Mouse (Mus musculus) hindbrain, embryonic 14.5 days (tissue): Measurements from ENCODE around the gene Frzb. TPM values are rescaled to one million over a fixed set of nuclear protein-coding genes. Genes with fewer than 3 reads are reported as not detected.

ENCODE experiments used
- ATAC-seq: fragments of 200-750 bp; cut with Nextera tagmentation; 2 replicates; pipeline ENCODE4 v1.8.0; 2017; ENCODE audit warnings: moderate number of reproducible peaks, mild to moderate bottlenecking, moderate TSS enrichment, moderate library complexity; ENCODE audit not compliant: low FRiP score
- DNase-seq: peaks from one replicate; pipeline ENCODE4 v3.0.0-alpha.2; 2015; ENCODE audit warnings: low spot score
- H3K27ac ChIP-seq: fragments of 300-500 bp; sonication (generic); 2 replicates; pipeline ENCODE4 v1.5.1; 2014; ENCODE audit warnings: mild to moderate bottlenecking, moderate library complexity
- H3K27me3 ChIP-seq: fragments of 300-500 bp; sonication (generic); 2 replicates; pipeline ENCODE4 v1.6.1; 2014; ENCODE audit warnings: mild to moderate bottlenecking, low read length, mixed read lengths; ENCODE audit not compliant: control insufficient read depth, insufficient read depth
- H3K36me3 ChIP-seq: fragments of 300-500 bp; sonication (generic); replicated peaks from 2 replicates; pipeline ENCODE4 v1.6.1; 2014; ENCODE audit not compliant: control insufficient read depth, insufficient read depth
- H3K4me1 ChIP-seq: fragments of 300-500 bp; sonication (generic); replicated peaks from 2 replicates; pipeline ENCODE4 v1.6.1; 2014; ENCODE audit warnings: antibody characterized with exemption, low read length, mixed read lengths; ENCODE audit not compliant: control insufficient read depth, insufficient read depth
- H3K4me2 ChIP-seq: fragments of 300-500 bp; sonication (generic); replicated peaks from 2 replicates; pipeline ENCODE4 v1.6.1; 2014; ENCODE audit warnings: mild to moderate bottlenecking, moderate library complexity
- H3K4me3 ChIP-seq: fragments of 300-500 bp; sonication (generic); replicated peaks from 2 replicates; pipeline ENCODE4 v1.5.1; 2014; ENCODE audit warnings: mild to moderate bottlenecking, low read length
- H3K9ac ChIP-seq: fragments of 300-500 bp; sonication (generic); 2 replicates; pipeline ENCODE4 v1.6.1; 2014
- H3K9me3 ChIP-seq: fragments of 300-500 bp; sonication (generic); 2 replicates; pipeline ENCODE4 v1.6.1; 2016; ENCODE audit warnings: low read length; ENCODE audit not compliant: control insufficient read depth
- WGBS: fragments of 180-500 bp; shearing (Covaris S2); extraction: QIAGEN DNeasy Blood & Tissue Kit; methylation state at CpG from one replicate; pipeline ENCODE4 v1.1.7; 2014; 5-methylcytosine and 5-hydroxymethylcytosine counted together
- polyA plus RNA-seq: library from polyadenylated mRNA; unstranded; fragments of >200 nt; fragmentation: Nextera tagmentation; extraction: Ambion mirVana; gene quantifications from 2 replicates; pipeline ENCODE4 v1.2.1, GENCODE M21; 2014

Frzb gene
- polyA plus RNA-seq, 1 experiment from 2014 or later: 19.1 TPM

DNA sequence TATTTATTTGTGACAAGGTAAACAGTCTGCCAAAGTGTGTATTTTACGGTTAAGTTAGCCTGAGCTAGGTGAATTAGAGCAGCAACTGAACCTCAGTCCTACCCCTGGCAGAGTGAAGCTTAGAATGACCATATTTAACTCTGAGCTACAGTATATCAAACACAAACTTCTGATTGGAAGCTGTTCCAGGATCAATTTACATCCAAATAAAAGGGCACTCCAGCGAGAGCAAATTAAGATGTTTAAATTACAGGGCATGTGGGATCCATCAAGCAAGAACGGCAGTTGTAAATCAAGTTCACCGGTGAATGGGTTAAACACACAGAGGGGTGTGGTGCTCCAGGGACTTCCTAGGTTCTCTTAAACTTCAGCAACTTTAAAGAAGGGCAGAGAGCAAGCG lies 42.7 kb downstream of the Frzb start:
- no peak overlapping the region for H3K9ac ChIP-seq
- no peak overlapping the region for H3K4me3 ChIP-seq
- DNase-seq: no peak
- no peak overlapping the region for H3K4me2 ChIP-seq
- H3K27ac ChIP-seq: no peak overlapping the region
- no peaks in the 10 kb centered on the region for H3K4me1 ChIP-seq
- no peaks in the 10 kb centered on the region for H3K36me3 ChIP-seq
- H3K9me3 ChIP-seq: no peaks in the 10 kb centered on the region
- H3K27me3 ChIP-seq: no peaks in the 10 kb centered on the region
- 43% methylated on average over 5 of the region's 5 CpGs for WGBS
- no peak for ATAC-seq

DNA sequence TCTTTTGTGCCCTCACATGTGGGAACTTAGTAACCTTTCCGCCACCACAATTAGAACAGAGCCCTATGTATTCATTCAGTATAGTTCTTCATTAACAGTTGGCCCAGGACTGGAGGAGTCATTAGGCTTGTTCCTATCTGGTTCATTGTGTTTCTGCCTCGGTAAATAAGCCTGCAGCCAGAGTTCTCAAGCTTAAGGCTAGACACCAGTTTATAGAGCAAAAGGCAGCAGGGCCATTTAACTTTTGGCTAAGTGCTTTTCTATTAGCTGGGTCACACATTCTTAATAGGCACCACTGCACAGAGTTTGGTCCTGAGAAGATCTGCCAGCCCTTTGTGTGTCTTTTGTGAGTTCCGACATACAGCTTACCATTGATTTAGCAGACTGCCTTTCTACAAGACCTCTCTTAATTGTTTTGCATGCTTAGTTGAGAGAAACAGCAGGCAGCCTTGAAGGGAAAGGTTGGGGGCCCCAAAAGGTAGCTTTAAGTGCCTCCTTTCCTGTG lies 48.8 kb downstream of the Frzb start:
- H3K9ac ChIP-seq: no peak overlapping the region
- H3K27me3 ChIP-seq: no peaks in the 10 kb centered on the region
- DNase-seq (no peak), ATAC-seq (peak; percentile 77; the same call in 1 of the 2 replicates)
- 8% methylated on average over 3 of the region's 3 CpGs for WGBS
- 0 out of 2 replicates have a peak, but pooled peaks cover 12% of the 10 kb centered on the region for H3K4me1 ChIP-seq
- no peaks in the 10 kb centered on the region for H3K36me3 ChIP-seq
- H3K27ac ChIP-seq: no peak overlapping the region
- H3K9me3 ChIP-seq: no peaks in the 10 kb centered on the region
- no peak overlapping the region for H3K4me2 ChIP-seq
- H3K4me3 ChIP-seq: no peak overlapping the region

DNA sequence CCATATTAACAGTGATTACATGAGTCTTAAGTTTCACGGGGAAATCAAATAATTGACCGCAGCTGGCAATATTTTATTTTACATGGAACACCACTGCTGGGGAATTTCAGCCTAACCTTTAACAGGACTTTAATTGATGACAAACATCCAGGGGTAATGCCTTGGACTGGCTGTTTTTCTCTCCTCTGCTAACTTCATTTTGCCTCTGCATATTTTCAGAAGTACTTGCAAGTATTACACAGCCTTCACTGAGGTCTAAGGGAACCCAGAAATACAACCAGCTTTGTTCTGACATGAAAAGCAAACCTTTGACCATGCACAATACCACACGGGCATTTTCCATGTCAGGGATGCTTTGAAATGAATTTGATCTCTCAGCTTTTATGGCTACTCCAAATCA lies 50.6 kb downstream of the Frzb start:
- no peak for ATAC-seq

GRCm38 (mm10) chr2:80396057-80396456 lies 51.4 kb downstream of the Frzb start:
- H3K4me2 ChIP-seq: no peak overlapping the region
- no peaks in the 10 kb centered on the region for H3K36me3 ChIP-seq
- H3K9ac ChIP-seq: no peak overlapping the region
- H3K27me3 ChIP-seq: no peaks in the 10 kb centered on the region
- no peak overlapping the region for H3K4me3 ChIP-seq
- H3K27ac ChIP-seq: no peak overlapping the region
- H3K9me3 ChIP-seq: no peaks in the 10 kb centered on the region
- 0 out of 2 replicates have a peak, but pooled peaks cover 12% of the 10 kb centered on the region for H3K4me1 ChIP-seq
- ATAC-seq (no peak), DNase-seq (no peak)
- WGBS: 53% methylated on average over 7 of the region's 7 CpGs

More for the DNA sequence above, 50.6 kb downstream of the Frzb start:
- Histone ChIP-seq H3K4me3 (no peak overlapping the region), H3K4me2 (no peak overlapping the region), H3K9me3 (no peaks in the 10 kb centered on the region), H3K27me3 (no peaks in the 10 kb centered on the region), H3K9ac (no peak overlapping the region), H3K27ac (no peak overlapping the region), H3K36me3 (no peaks in the 10 kb centered on the region), H3K4me1 (0 out of 2 replicates have a peak, but pooled peaks cover 12% of the 10 kb centered on the region)
- 45% methylated on average over 3 of the region's 3 CpGs for WGBS
- no peak for DNase-seq

- 93% methylated on average over 3 of the region's 3 CpGs for WGBS
- ATAC-seq (no peak), DNase-seq (no peak)
- Histone ChIP-seq H3K27me3 (no peaks in the 10 kb centered on the region), H3K9ac (no peak overlapping the region), H3K9me3 (no peaks in the 10 kb centered on the region), H3K4me2 (no peak overlapping the region), H3K4me1 (no peaks in the 10 kb centered on the region), H3K4me3 (no peak overlapping the region), H3K27ac (no peak overlapping the region), H3K36me3 (no peaks in the 10 kb centered on the region)
Observed at GRCm38 (mm10) chr2:80388341-80388740, 59.1 kb downstream of the Frzb start.

DNA sequence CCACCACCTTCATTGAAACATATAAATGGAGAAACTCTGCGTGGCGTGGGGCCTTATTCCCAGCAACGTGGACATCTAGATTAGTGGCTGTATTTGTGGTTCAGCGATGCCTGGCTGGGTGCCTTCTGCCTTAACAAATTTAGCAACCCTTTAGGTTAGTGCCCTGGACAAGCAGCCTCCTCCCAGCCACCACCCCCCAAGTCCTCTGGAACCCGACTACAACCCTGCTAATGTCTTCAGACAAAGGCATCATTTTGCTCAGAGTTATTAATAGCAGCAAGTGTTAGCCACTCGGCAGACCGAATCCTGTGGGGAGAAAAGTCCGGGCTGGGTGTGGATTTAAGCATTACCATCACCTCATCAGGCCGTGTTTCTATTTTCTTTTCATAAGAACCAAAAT lies 59.8 kb downstream of the Frzb start:
- DNase-seq (no peak), ATAC-seq (no peak)
- no peaks in the 10 kb centered on the region for H3K4me1 ChIP-seq
- H3K9me3 ChIP-seq: no peaks in the 10 kb centered on the region
- no peak overlapping the region for H3K27ac ChIP-seq
- no peaks in the 10 kb centered on the region for H3K27me3 ChIP-seq
- H3K4me2 ChIP-seq: no peak overlapping the region
- no peaks in the 10 kb centered on the region for H3K36me3 ChIP-seq
- no peak overlapping the region for H3K4me3 ChIP-seq
- WGBS: 73% methylated on average over 9 of the region's 9 CpGs
- H3K9ac ChIP-seq: no peak overlapping the region

DNA sequence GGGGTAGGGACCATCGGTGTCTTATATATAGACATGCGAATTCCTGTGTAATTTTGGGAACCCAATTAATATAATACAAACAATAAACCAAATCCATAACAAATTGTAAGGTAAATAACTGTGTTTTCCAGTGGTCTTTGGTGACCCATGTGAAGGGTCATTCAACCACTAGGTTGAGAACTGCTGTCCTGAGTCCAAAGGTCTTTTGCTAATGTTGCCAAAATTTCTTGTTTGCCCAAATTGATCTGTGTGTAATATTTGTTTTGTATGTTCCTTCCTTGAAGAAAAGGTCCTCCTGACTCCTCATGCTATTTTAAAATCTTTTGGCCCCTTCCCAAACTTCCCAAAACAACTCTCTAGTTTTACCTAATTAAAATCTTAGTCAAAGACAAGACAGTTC lies 61.2 kb downstream of the Frzb start:
- H3K4me2 ChIP-seq: no peak overlapping the region
- no peak overlapping the region for H3K4me3 ChIP-seq
- 95% methylated on average over 2 of the region's 2 CpGs for WGBS
- no peak overlapping the region for H3K27ac ChIP-seq
- no peak for ATAC-seq
- no peak overlapping the region for H3K9ac ChIP-seq
- no peak for DNase-seq
- H3K27me3 ChIP-seq: no peaks in the 10 kb centered on the region
- no peaks in the 10 kb centered on the region for H3K4me1 ChIP-seq
- no peaks in the 10 kb centered on the region for H3K36me3 ChIP-seq
- H3K9me3 ChIP-seq: no peaks in the 10 kb centered on the region

GRCm38 (mm10) chr2:80384447-80384846 lies 63.0 kb downstream of the Frzb start:
- H3K4me3 ChIP-seq: no peak overlapping the region
- H3K9ac ChIP-seq: no peak overlapping the region
- no peaks in the 10 kb centered on the region for H3K36me3 ChIP-seq
- ATAC-seq (no peak), DNase-seq (no peak)
- H3K27ac ChIP-seq: no peak overlapping the region
- WGBS: 83% methylated on average over 4 of the region's 4 CpGs
- no peak overlapping the region for H3K4me2 ChIP-seq
- H3K9me3 ChIP-seq: no peaks in the 10 kb centered on the region
- no peaks in the 10 kb centered on the region for H3K4me1 ChIP-seq
- no peaks in the 10 kb centered on the region for H3K27me3 ChIP-seq

DNA sequence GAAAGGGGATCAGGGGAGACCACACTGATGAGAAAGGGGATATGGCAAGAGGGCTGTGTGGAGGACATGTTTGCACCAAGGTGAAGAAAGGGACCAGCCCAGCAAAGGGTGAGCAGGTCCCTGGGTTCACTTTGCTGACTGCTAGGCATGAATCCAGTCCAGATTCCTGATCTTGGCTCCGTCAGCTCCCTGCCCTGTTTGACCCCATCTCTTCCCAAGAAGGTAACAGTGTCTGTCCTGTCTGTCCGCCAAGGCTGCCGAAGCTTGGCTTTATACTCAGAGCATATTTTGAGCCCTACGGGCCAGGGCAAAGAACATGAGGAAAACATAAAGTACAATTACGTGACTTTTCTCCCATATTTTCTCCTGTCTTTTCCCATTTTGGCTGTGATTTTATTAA lies 67.6 kb downstream of the Frzb start:
- DNase-seq: no peak
- Histone ChIP-seq H3K9ac (no peak overlapping the region), H3K4me3 (no peak overlapping the region), H3K27me3 (no peaks in the 10 kb centered on the region), H3K27ac (no peak overlapping the region), H3K36me3 (no peaks in the 10 kb centered on the region), H3K4me2 (no peak overlapping the region), H3K4me1 (no peaks in the 10 kb centered on the region), H3K9me3 (no peaks in the 10 kb centered on the region)
- 87% methylated on average over 5 of the region's 5 CpGs for WGBS
- no peak for ATAC-seq

- H3K4me2 ChIP-seq: no peak overlapping the region
- H3K36me3 ChIP-seq: no peaks in the 10 kb centered on the region
- no peaks in the 10 kb centered on the region for H3K4me1 ChIP-seq
- no peaks in the 10 kb centered on the region for H3K9me3 ChIP-seq
- ATAC-seq (no peak), DNase-seq (no peak)
- no peak overlapping the region for H3K27ac ChIP-seq
- H3K4me3 ChIP-seq: no peak overlapping the region
- no peak overlapping the region for H3K9ac ChIP-seq
- H3K27me3 ChIP-seq: no peaks in the 10 kb centered on the region
Observed at GRCm38 (mm10) chr2:80374892-80375291, 72.5 kb downstream of the Frzb start.
